Mouse (Mus musculus) forebrain, embryonic 16.5 days (tissue): ENCODE measurements around the gene Plxna4. TPM values are rescaled to one million over a fixed set of nuclear protein-coding genes. Genes with fewer than 3 reads are reported as not detected.
A peak's percentile ranks its signal among the peaks of the same experiment; 100 is the strongest.

Experiments
- ATAC-seq: fragments of 200-750 bp; cut with Nextera tagmentation; 2 replicates; pipeline ENCODE4 v1.8.0; 2017; ENCODE audit warnings: mild to moderate bottlenecking, moderate library complexity
- H3K27ac ChIP-seq: fragments of 300-500 bp; sonication (generic); 2 replicates; pipeline ENCODE4 v1.5.1; 2014; ENCODE audit warnings: low read length, control low read depth
- H3K27me3 ChIP-seq: fragments of 300-500 bp; sonication (generic); replicated peaks from 2 replicates; pipeline ENCODE4 v1.6.1; 2014; ENCODE audit warnings: low read length; ENCODE audit not compliant: control insufficient read depth, insufficient read depth
- H3K36me3 ChIP-seq: fragments of 300-500 bp; sonication (generic); 2 replicates; pipeline ENCODE4 v1.6.1; 2014; ENCODE audit not compliant: control insufficient read depth, insufficient read depth
- H3K4me1 ChIP-seq: fragments of 300-500 bp; sonication (generic); replicated peaks from 2 replicates; pipeline ENCODE4 v1.6.1; 2014; ENCODE audit warnings: low read length; ENCODE audit not compliant: control insufficient read depth, insufficient read depth
- H3K4me2 ChIP-seq: fragments of 300-500 bp; sonication (generic); 2 replicates; pipeline ENCODE4 v1.6.1; 2014; ENCODE audit warnings: mild to moderate bottlenecking, low read length, control low read depth
- H3K4me3 ChIP-seq: fragments of 300-500 bp; sonication (generic); replicated peaks from 2 replicates; pipeline ENCODE4 v1.5.1; 2014; ENCODE audit warnings: mild to moderate bottlenecking, low read length, control low read depth
- H3K9ac ChIP-seq: fragments of 300-500 bp; sonication (generic); replicated peaks from 2 replicates; pipeline ENCODE4 v1.6.1; 2014; ENCODE audit warnings: low read depth, low read length, control low read depth
- H3K9me3 ChIP-seq: fragments of 300-500 bp; sonication (generic); 2 replicates; pipeline ENCODE4 v1.6.1; 2016; ENCODE audit warnings: low read length; ENCODE audit not compliant: control insufficient read depth
- WGBS: fragments of 180-500 bp; shearing (Covaris S2); extraction: QIAGEN DNeasy Blood & Tissue Kit; methylation state at CpG from one replicate; pipeline ENCODE4 v1.1.7; 2014; 5-methylcytosine and 5-hydroxymethylcytosine counted together
- polyA plus RNA-seq: library from polyadenylated mRNA; unstranded; fragments of >200 nt; fragmentation: Nextera tagmentation; extraction: Ambion mirVana; gene quantifications from 2 replicates; pipeline ENCODE4 v1.2.1, GENCODE M21; 2015

The Plxna4 gene
- polyA plus RNA-seq, 1 experiment from 2014 or later, result 25.8 TPM

DNA sequence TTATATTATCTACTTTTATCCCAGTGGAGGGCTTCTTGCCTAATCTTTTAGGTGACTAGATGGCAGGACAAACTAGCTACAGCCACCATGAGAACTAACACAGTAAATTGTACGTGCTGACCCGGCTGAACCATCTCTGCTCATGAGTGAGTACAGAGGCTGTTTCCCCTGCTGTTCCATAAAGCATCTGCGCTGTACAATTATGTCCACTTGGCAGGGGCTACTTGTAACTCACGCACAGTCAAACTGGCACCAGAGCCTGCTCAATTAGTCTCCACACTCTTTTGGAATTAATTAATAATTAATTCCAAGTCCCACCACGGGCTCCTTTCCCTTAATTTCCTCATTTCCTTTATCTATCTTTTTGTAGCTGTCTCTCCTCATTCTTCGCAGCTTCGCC lies 335.8 kb downstream of the Plxna4 start:
- peak overlapping the region; percentile 39 for H3K27ac ChIP-seq
- H3K4me3 ChIP-seq, result no peak overlapping the region
- H3K4me1 ChIP-seq, result peaks cover 22% of the 10 kb centered on the region
- 32% methylated on average over 7 of the region's 7 CpGs for WGBS
- no peak overlapping the region for H3K4me2 ChIP-seq
- H3K9me3 ChIP-seq, result no peaks in the 10 kb centered on the region
- peak; percentile 91 for ATAC-seq
- H3K9ac ChIP-seq, result no peak overlapping the region
- no peaks in the 10 kb centered on the region for H3K27me3 ChIP-seq
- no peaks in the 10 kb centered on the region for H3K36me3 ChIP-seq

DNA sequence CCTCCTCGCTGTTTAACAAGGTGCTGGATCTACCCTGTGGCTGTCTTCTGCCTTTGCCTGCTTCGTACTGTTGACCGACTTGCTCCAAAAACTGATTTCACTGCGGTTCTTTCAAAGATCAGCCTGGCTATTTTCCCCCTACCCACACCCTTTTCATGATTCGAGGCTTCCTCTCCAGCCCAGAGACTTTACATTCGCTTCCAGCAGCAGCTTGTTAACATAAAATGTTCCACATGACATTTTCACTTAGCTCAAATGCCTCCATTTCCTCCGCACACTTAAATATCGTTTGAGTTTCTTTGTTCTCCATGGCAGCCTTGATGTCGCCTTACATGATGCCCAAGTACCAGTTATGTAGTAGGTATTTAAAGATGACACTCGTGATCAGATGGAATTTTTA lies 336.3 kb downstream of the Plxna4 start:
- no peaks in the 10 kb centered on the region for H3K9me3 ChIP-seq
- no peak overlapping the region for H3K4me3 ChIP-seq
- no peak overlapping the region for H3K4me2 ChIP-seq
- H3K27ac ChIP-seq, result peak overlapping the region; percentile 41
- no peaks in the 10 kb centered on the region for H3K27me3 ChIP-seq
- no peak overlapping the region; the same call in 1 of the 2 replicates for H3K9ac ChIP-seq
- no peak for ATAC-seq
- H3K36me3 ChIP-seq, result no peaks in the 10 kb centered on the region
- WGBS, result 61% methylated on average over 10 of the region's 10 CpGs
- H3K4me1 ChIP-seq, result peaks cover 22% of the 10 kb centered on the region

DNA sequence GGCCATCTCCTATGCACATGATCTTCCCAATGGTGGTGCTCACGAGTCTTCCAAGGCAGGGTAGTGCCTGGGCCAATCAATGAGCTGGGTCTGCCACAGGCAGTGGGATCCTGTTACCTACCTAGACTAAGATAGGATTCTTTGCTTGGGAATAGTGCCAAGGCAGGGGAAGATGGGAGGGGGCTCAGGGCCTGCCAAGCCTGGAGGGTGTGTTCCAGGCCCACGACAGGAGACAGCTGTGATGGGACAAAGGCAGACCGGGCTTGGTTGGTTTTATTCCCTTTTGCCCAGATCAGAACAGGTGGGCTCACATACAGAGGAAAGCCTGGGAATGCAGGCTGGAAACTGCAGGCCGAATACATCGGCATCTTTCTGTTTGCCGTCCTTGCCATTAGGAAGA lies 342.0 kb downstream of the Plxna4 start:
- H3K4me1 ChIP-seq, result no peaks in the 10 kb centered on the region
- H3K27me3 ChIP-seq, result no peaks in the 10 kb centered on the region
- 0 out of 2 replicates have a peak, but pooled peaks have one; percentile 15 for ATAC-seq
- H3K4me2 ChIP-seq, result no peak overlapping the region
- H3K27ac ChIP-seq, result no peak overlapping the region
- H3K4me3 ChIP-seq, result no peak overlapping the region
- H3K36me3 ChIP-seq, result no peaks in the 10 kb centered on the region
- 52% methylated on average over 6 of the region's 6 CpGs for WGBS
- H3K9me3 ChIP-seq, result no peaks in the 10 kb centered on the region
- no peak overlapping the region for H3K9ac ChIP-seq

DNA sequence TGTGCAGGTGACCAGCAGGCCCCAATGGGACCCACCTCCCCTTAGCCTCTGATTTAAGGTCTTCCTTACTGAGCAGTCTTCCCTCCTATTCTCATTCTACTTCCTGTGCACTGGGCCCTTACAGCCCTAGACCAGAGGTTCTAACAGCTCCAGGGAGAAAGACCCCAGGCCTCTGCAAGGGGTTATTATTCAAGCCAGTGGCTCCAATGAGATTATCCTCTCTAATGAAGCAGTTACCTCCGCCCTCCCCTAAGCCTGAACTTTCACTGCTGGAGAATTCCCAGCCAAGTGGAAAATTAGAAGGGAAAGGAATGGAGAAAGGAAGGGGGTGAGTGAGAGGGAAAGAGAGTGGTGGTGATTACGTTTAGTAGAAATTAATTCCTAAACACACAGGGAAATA lies 345.0 kb downstream of the Plxna4 start:
- H3K27ac ChIP-seq, result no peak overlapping the region
- H3K36me3 ChIP-seq, result 0 out of 2 replicates have a peak, but pooled peaks cover 4% of the 10 kb centered on the region
- H3K4me2 ChIP-seq, result no peak overlapping the region
- no peak for ATAC-seq
- no peaks in the 10 kb centered on the region for H3K27me3 ChIP-seq
- no peak overlapping the region for H3K9ac ChIP-seq
- H3K9me3 ChIP-seq, result no peaks in the 10 kb centered on the region
- WGBS, result 12% methylated on average over 2 of the region's 2 CpGs
- H3K4me1 ChIP-seq, result no peaks in the 10 kb centered on the region
- no peak overlapping the region for H3K4me3 ChIP-seq

DNA sequence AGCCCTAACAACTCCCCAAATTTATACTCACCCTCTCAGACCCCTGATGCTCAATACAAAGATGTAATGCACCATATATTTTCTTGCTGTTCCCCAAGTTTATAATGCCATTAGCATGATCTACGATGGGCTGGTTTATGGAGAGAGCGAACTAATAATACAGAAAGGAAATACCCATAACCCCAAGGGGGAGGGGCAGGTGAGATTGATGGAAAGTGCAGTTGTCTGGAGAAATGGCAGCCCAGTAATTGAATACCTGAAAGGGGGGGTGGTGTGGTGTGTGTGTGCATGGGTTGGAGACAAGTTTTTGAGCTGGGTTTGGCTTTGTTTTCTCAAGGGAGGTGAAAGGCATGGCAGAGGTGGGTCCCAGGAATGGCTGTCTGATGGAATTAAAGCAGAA lies 356.6 kb downstream of the Plxna4 start:
- Histone ChIP-seq H3K4me3 (no peak overlapping the region), H3K27ac (no peak overlapping the region), H3K36me3 (peaks cover 12% of the 10 kb centered on the region), H3K27me3 (no peaks in the 10 kb centered on the region), H3K9me3 (no peaks in the 10 kb centered on the region), H3K4me1 (no peaks in the 10 kb centered on the region; the same call in 1 of the 2 replicates), H3K9ac (no peak overlapping the region), H3K4me2 (no peak overlapping the region)
- ATAC-seq, result no peak
- 95% methylated on average over 2 of the region's 2 CpGs for WGBS

DNA sequence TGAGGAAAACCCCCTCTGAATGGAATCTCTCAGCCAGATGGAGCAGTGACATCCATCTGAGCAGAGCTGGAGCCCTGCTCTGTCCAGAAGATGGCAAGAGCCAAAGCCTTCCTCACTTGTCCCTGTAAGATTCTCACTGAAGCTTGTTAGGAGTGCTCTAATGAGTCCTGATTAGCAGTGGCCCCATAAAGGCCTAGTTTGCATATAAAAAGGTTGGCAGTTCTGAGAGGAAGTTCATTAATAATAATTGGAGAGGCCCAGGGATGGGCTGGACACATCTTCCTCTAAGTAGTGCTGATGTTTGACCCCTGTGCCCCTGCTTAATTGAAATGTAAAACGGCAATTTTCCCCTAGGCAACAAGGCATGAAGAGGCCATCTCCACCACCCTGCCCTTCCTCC lies 361.4 kb downstream of the Plxna4 start:
- no peaks in the 10 kb centered on the region for H3K9me3 ChIP-seq
- no peak overlapping the region for H3K27ac ChIP-seq
- no peaks in the 10 kb centered on the region; the same call in 1 of the 2 replicates for H3K36me3 ChIP-seq
- WGBS, result 9% methylated on average over 1 of the region's 1 CpGs
- no peak overlapping the region for H3K4me2 ChIP-seq
- peaks cover 4% of the 10 kb centered on the region; the same call in 1 of the 2 replicates for H3K4me1 ChIP-seq
- ATAC-seq, result 0 out of 2 replicates have a peak, but pooled peaks have one; percentile 43
- no peak overlapping the region for H3K4me3 ChIP-seq
- no peak overlapping the region for H3K9ac ChIP-seq
- H3K27me3 ChIP-seq, result no peaks in the 10 kb centered on the region

DNA sequence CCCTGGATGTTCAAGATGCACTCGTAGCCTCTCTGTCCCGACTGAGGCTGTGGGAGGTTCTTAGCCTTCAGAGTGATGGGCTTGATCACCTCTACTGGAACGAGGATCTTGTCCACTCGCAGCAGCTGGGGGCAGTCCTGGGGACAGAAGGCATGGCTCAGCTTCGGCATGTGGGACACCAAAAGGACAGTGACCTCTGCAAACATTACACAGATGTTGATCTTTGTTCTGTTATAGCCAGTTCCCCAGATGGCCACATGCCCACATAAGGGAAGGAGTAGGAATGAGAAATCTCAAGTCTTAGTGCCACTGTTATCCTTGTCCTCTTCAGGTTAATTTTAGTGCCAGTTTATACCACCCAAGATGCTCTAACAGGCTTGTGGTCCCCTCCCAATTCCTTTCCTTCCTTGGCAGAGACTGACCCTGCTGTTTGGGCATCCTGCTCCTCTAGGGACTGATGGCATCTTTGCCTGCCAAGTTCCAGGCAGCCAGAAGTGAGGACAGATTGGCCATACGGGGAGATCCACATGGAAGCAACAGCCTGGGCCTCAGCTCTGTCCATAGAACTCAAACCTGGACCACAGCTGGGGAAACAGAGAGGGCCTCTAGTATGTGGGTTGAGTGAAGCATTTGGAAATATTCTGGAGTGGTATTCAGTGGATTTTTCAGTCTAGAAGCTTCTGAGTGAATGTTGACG lies 363.8 kb downstream of the Plxna4 start:
- Histone ChIP-seq H3K4me3 (no peak overlapping the region), H3K27ac (no peak overlapping the region), H3K36me3 (peaks cover 3% of the 10 kb centered on the region; the same call in 1 of the 2 replicates), H3K9ac (no peak overlapping the region), H3K4me1 (peaks cover 4% of the 10 kb centered on the region; the same call in 1 of the 2 replicates), H3K4me2 (no peak overlapping the region), H3K9me3 (no peaks in the 10 kb centered on the region), H3K27me3 (no peaks in the 10 kb centered on the region)
- WGBS, result 83% methylated on average over 7 of the region's 7 CpGs
- ATAC-seq, result no peak

DNA sequence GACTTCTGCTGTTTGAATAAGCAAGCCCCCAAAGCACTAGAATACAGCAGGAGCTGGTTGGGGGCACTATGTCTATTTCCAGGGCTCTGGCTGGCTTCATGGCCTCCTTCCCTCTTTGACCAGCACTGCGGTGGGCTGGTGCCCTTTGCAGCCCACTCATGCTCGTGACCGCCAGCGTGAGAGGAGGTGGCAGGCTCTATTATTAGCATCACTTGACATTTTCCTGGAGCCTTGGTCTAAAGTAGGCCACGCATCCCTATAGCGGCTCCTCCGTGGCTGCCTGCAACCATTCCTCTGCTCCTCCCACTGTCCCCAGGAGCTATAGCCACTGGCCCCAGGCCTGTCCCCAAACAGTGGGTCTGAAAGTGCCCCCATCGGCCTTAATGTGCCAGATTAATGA lies 367.2 kb downstream of the Plxna4 start:
- Histone ChIP-seq H3K27me3 (no peaks in the 10 kb centered on the region), H3K4me1 (peaks cover 4% of the 10 kb centered on the region; the same call in 1 of the 2 replicates), H3K4me3 (no peak overlapping the region), H3K36me3 (peaks cover 3% of the 10 kb centered on the region; the same call in 1 of the 2 replicates), H3K4me2 (no peak overlapping the region), H3K27ac (no peak overlapping the region), H3K9me3 (no peaks in the 10 kb centered on the region), H3K9ac (no peak overlapping the region)
- no peak for ATAC-seq
- WGBS, result 88% methylated on average over 8 of the region's 8 CpGs

DNA sequence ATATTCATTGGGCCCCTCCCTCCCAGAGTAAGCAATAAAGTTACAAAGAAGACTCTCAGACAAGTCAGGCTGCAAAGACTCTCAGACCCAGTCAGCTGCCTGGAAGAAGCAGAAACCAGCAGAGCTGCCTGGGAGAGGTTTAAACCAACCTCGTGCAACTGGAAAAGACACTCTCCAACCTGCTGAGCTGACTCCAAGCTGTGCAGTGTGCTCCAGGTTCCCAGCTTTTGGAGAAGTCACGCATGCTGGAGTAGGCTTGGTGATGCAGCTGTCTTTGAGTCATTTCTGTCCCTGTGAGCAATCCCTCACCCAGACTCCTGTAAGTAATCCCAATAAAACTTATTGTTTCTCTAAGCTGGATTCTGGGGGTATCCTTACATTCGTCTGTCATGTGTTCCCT lies 369.4 kb downstream of the Plxna4 start:
- no peak for ATAC-seq
- H3K9me3 ChIP-seq, result no peaks in the 10 kb centered on the region

More for the DNA sequence above, 369.4 kb downstream of the Plxna4 start:
- 79% methylated on average over 3 of the region's 3 CpGs for WGBS
- no peak overlapping the region for H3K27ac ChIP-seq
- no peak overlapping the region for H3K4me2 ChIP-seq
- H3K27me3 ChIP-seq, result no peaks in the 10 kb centered on the region
- no peak overlapping the region for H3K4me3 ChIP-seq
- H3K9ac ChIP-seq, result no peak overlapping the region
- H3K36me3 ChIP-seq, result peaks cover 6% of the 10 kb centered on the region; the same call in 1 of the 2 replicates
- H3K4me1 ChIP-seq, result no peaks in the 10 kb centered on the region
